Mouse (Mus musculus): ENCODE measurements around the gene Gtse1. TPM values are rescaled to one million over a fixed set of nuclear protein-coding genes. Genes with fewer than 3 reads are reported as not detected.

The Gtse1 gene
- 1 to 10 TPM; 1.2 to 1.3 TPM for total RNA-seq (2021)
- long read RNA-seq, experiment 1, partial matches to known transcripts = 0 of 1 reads
- long read RNA-seq, experiment 1, other reads (novel, unspliced or antisense) = 0 of 1 reads
- long read RNA-seq, experiment 2, partial matches to known transcripts = 0 of 3 reads
- long read RNA-seq, experiment 2, other reads (novel, unspliced or antisense) = 2 of 3 reads

DNA sequence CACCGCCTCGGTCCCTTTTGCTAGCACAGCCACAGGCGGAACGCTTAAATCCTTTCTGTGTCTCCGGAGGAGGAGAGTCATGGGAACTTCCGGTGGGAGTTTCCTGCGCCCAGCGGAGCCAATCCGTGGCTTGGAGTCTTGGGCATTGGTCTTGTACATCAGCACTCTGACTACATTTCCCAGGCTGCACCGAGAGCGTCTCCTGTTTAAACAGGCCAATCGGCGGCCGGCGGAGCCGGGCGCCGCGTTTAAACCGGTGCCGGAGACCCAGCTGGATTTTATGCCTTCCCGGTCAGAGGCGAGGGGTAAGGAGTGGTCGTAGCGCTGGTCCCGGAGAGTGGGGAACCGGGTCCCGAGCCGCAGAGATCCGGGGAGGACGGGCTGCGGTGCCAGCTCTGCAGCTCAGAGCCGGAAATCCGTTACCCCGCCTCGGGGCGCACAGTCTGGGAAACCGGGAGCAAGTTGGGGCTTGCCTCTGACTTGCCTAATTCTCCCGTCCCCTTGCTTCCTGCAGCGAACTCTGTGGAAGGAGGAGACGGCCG is at the start of gene Gtse1:
Gene Gtse1 (plus strand): TSS at position 256 of the 542 bp plus-strand sequence.
- peak; percentile 94 to 97 for DNase-seq (ENCODE audit: low spot score in 2 of 2)

DNA sequence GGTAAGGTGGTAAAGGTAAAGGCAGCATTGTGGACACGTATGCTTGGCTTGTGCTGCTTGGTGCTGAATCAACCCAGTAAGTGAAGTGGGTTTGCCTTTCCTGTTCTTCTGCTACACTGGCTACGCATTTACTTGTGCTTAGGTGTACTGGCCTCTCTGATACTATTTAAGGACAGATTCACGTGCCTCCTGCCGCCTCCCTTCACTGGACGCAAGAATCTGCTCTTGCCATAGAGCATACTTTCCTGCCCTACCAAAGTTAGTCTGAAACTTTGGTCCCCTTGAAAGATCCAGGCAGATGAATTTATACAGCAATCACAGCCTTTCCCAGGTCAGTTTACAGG is 49.1 kb upstream of the Gtse1 start:
- DNase-seq (ENCODE audit: low spot score in 2 of 2) = no peak

DNA sequence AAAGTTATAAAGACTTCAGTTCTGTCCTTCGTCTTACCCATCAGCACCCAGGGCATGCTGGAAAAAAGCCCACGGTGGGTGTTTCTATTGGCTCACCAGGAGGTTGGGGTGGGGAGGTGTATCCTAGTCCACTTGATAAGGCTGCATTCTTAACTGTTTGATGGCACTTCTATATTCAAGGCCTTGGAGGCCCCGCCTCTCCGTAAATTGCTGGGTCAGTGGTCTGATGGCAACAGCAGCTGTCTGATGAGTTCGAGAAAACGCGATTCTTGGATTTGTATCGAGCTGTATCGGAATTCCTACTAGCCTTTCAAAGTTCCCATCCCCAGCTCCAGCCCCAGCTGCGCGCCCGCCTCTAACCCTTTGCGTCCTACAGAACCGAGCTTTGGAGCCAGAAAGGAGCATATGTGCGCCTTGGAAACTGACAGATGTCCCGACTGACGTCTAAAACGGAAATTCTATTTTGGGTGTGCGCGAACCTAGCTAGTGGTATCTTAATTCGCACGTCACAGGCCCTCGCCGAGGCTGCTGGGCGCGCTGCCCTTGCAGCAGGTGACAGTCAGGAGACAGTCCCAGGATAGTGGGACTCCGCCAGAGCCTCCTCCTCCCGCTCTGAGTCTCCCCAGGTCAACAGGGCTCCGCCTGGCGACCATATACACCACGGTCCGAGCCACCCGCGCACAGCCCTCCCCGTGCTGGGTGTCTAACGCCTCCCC is 48.6 kb upstream of the Gtse1 start:
- peak; percentile 81 to 86 for DNase-seq (ENCODE audit: low spot score in 2 of 2)

DNA sequence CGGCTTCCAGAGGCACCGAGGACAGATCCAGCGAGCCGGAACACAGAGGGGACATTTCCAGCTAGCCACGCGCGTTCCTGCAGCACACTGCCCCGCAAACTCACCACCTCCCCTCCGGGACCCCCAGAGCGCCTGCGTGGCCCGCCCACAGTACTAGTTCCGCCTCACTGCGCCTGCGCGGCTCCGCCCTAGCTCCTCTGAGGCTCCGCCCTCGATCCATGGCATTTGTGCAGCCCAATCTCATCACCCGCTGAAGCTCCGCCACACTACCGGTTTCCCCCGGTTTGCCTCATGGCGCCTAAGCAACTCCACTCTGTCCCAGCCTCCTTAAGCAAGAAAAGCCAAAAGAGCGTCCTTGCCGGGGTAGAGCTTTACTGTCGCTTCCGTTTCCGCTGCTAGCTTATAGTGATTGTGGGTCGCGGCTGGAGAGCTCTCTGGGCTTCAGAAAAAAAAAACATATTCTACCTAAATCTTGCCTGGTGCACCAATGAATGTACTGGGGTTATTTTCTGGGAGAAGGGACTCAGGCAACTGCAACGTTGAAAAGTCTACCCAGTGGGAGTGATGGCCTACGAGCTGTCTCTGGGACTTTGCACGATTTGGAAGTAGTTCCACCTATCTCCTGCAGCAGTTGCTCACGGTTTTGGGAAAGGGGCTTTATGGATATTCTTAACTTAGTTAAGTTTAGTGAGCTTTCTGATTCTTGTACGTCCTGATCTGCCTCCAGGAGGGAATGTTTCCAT is 47.8 kb upstream of the Gtse1 start, which contains the start of gene Cdpf1:
Gene Cdpf1 (minus strand): TSS at position 163 of the 743 bp plus-strand sequence.
- DNase-seq (ENCODE audit: low spot score in 2 of 2) = peak; percentile 99

DNA sequence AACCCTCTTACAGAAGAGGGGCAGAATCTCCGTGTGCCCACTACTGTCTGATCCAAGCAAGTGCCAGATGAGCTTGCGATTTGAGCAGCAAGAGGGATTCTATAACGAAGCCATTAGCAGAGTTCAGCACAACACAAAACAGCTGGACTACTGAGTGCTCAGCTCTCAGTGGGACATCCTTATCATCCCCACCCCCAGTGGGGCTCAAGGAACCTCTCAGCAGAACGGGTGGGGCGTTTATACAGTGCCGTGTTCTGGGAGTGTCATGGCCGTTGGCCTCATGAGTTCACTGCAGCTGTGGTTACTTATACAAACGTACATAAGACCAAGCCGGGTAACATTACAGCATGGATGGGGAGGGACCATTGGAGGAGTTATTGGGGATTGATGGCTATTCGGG is 46.1 kb upstream of the Gtse1 start:
- DNase-seq (ENCODE audit: low spot score in 2 of 2) = no peak

GRCm38 (mm10) chr15:85821203-85822010 is 38.1 kb upstream of the Gtse1 start, which contains the start of gene Pkdrej:
Gene Pkdrej (minus strand): TSS chr15:85821734.
- DNase-seq (ENCODE audit: low spot score in 2 of 2) = peak in 1 of 2 experiments; percentile 37

DNA sequence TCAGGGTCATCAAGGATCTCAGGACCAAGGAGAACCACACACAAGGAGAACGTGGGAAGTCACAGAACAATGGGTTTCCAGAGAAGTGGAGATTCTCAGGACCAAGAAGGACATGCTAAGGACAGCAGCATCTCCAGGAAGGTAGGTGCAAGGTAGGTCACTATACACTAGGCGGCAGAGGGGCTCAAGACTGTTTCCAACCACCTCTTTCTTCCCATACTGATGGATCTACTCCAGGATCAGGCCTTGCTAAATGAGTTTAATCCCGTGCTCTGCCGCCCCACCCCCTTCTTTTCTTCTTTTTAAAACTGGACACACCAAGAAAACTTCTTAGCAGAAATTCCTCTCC is 37.6 kb upstream of the Gtse1 start:
- DNase-seq (ENCODE audit: low spot score in 2 of 2) = no peak

GRCm38 (mm10) chr15:85826676-85827075 is 32.9 kb upstream of the Gtse1 start:
- DNase-seq (ENCODE audit: low spot score in 2 of 2) = no peak

DNA sequence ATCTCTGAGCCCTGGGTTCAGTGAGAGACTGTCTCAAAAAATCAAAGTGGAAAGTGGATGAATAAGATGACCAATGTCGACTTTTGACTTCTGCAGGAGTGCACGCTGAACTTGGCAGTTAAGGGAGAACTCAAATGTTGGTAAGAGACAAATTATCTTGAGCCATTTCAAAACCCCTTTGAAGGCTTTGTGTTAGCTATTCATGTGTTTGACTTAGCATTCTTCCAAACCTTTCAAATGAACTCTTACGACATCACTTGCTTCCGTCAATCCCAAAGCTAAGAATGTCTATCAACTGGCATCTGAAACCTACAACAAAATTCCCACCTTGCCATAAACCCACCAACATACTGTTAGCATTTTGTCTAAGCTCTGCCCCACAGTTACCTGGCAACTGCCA is 31.5 kb upstream of the Gtse1 start:
- DNase-seq (ENCODE audit: low spot score in 2 of 2) = no peak

GRCm38 (mm10) chr15:85829470-85829869 is 30.1 kb upstream of the Gtse1 start:
- DNase-seq (ENCODE audit: low spot score in 2 of 2) = no peak

DNA sequence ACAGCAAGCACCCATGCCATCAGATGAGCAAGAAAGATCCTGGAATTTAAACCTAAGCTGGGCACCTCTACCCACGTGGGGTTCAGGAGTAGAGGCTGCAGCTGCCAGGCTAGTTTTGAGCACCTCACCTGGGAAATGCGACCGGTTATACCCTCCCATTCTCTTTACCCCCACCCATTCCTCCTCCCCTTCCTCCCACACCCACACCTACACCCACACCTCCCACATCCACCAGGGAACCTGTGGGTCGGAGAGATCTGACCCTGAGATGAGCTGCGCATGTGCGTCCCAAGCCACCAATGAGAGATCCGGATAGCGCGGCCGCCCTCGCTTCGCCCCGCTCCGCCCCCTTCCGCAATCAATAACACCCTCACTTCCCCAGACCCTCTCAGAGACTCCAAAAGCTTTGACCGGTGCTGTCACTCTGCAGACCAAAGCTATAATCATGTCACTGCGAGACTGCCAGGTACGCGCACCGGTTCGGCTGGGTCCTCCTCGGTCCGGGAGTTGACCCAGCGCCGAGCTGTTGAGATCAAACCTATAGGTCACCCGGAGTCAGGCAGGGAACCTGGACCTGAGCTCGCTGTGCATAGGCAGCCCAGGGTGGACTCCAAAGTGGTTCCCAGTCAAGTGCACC is 27.5 kb upstream of the Gtse1 start, which contains the start of gene Ttc38:
Gene Ttc38 (plus strand): TSS at position 353 of the 637 bp plus-strand sequence.
- DNase-seq (ENCODE audit: low spot score in 2 of 2) = peak; percentile 70 to 84

DNA sequence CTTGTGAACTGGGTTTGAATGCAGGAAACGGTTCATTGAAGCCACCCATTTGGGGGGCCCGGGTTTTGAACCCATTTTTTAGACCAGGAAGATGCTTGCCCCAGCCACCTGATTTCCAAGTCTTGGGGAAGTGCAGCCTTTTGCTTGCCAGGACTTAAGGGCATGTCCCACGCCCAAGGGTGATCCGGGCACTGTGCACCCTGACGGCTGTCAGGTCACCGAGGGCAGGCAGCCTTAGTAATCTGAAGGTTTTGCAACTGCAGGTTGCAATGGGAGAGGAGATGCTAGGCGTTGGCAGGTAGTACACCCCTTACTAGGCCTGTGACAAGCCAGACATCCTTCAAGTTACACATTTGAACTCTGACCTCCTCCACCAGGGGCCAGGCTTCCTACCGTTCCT is 26.9 kb upstream of the Gtse1 start:
- DNase-seq (ENCODE audit: low spot score in 2 of 2) = no peak

GRCm38 (mm10) chr15:85835335-85835734 is 24.2 kb upstream of the Gtse1 start:
- no peak for DNase-seq (ENCODE audit: low spot score in 2 of 2)

DNA sequence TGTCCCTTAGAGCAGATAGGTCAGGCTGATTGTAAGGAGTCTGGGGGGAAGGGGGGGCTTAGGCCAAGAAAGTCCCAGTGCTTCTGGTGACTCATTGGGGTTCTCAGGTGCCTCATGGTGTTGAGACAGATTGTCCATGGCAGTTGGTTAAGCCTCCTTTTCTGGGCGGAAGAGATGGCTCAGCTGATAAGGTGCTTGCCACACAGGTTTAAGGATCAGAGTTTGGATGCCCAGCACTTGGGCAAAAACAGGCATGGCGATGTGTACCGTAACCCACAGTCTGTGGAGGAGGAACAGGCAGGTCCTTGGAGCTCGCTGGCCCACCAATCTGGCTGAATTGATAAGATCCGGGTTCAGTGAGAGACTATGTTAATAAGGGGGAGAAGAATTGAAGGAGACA is 22.7 kb upstream of the Gtse1 start:
- DNase-seq (ENCODE audit: low spot score in 2 of 2) = no peak

- no peak for DNase-seq (ENCODE audit: low spot score in 2 of 2)
These were observed 18.6 kb upstream of the Gtse1 start for GRCm38 (mm10) chr15:85840983-85841382.

- DNase-seq (ENCODE audit: low spot score in 2 of 2) = no peak
These were observed 17.7 kb upstream of the Gtse1 start for GRCm38 (mm10) chr15:85841796-85842360.

GRCm38 (mm10) chr15:85845071-85845470 is 14.5 kb upstream of the Gtse1 start:
- no peak for DNase-seq (ENCODE audit: low spot score in 2 of 2)

GRCm38 (mm10) chr15:85851656-85852392 is 7.7 kb upstream of the Gtse1 start:
- no peak for DNase-seq (ENCODE audit: low spot score in 2 of 2)

GRCm38 (mm10) chr15:85858980-85859489 is 510 bp upstream of the Gtse1 start:
- peak in 1 of 2 experiments; percentile 43 for DNase-seq (ENCODE audit: low spot score in 2 of 2)
